Mouse (Mus musculus): ENCODE data around the gene Uvrag.
A peak's percentile ranks its signal among the peaks of the same experiment; 100 is the strongest.
"Not testable (repeated sequence)": the region's sequence is repeated elsewhere in the genome, so short reads cannot be mapped to it uniquely, and the experiment has no call there.

The Uvrag gene

DNA sequence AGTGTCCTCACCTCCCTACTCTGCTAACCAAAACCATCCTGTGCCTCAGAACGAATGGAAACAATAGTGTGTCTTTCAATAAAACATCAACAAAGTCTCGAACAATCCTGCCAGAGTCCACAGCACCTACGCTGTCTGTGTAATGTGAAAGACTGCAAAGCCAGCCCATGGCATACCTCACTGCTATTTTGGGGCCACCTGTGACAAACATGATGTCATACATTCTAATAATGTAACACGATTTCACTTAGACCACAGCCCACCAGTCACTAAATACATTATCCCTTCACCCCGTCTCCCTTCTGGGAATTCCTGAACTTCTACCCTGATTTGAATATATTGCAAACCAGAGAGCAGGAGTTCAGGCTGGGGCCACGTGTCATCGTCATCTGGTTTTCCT lies 173.3 kb downstream of the Uvrag start:
- DNase-seq, result no peak

DNA sequence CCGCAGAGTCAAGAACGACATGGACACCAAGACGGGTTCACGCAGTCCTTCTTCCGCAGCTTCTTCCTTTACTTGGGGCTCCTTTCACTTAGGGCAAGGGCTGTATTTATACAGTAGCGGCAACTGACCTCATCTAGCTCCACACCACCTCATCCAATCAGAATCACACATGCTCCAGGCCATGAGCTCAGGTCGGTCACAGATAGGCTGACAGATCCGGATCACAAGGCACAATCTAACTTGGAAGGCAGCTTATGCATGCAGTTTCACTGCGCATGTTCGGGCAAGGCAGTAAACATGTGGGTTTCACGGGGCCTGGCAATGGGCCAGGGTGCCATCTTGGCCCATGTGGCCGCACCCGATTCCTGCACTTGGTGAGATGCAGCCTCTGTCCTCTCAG lies 177.4 kb downstream of the Uvrag start:
- not testable (repeated sequence) for DNase-seq

DNA sequence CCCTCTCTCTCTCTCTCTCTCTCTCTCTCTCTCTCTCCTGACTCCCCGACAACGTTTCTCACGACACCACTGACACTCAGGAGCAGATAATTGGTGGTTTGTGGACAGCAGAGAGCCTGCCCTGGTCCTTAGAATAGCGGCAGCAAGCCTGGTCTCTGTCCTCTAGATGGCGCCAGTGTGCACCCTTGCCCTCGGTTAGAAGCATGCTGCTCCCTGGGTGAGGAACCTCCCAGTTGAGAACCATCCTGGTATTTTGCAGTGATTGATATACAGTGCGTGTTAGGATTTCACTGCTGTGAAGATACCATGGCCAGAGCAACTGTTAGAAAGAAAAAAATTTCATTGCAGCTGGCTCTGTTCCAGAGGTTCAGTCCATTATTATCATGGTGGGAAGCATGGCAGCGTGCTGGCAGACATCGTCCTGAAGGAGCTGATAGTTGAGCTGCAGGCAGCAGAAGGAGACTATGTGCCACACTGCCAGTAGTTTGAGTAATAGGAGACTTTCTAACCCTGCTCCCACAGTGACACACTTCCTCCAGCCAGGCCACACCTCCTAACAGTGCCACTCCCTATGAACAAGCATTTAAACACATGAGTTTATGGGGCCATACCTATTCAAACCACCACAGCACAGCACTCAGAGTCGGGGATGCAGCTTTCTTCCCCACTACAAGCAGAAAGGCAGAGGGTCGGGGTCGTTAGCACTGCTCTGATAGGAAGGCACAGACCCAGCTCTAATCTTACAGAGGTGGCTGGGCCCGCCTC lies 178.2 kb downstream of the Uvrag start:
- DNase-seq, result peak; percentile 78 to 85

DNA sequence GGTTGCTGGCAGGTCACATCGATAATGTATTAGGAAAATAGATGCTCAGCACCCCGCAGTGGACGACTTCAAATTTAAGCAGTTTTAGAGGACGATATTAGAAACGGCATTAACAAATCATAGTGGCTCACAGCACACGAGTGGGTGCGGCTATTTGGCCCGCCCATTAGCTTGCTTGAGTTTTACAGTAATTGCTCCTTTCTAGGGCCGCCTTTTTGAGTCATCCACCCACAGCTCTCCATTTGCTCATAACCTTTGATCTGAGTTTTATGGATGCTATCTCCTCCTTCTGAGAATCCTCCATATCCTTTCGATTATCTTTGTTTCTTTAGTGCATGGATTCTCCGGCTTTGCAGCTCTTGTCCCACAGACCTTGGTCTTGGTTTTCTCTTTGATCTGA lies 178.9 kb downstream of the Uvrag start:
- DNase-seq, result no peak

DNA sequence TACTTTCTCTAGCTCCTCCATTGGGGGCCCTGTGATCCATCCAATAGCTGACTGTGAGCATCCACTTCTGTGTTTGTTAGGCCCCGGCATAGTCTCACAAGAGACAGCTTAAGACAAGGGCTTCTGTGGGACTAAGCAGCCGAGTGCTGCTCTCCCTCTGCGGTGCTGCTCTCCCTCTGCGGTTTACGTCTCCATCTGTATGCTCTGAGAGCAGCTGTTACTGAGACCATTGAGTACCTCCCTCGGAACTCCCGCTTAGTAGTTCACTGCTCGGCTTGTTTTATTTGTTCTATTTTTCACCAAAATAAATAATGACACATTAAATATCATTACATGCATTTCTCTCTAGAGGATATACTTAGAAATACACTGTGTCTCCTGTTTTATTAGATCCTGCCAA lies 180.7 kb downstream of the Uvrag start:
- no peak for DNase-seq

DNA sequence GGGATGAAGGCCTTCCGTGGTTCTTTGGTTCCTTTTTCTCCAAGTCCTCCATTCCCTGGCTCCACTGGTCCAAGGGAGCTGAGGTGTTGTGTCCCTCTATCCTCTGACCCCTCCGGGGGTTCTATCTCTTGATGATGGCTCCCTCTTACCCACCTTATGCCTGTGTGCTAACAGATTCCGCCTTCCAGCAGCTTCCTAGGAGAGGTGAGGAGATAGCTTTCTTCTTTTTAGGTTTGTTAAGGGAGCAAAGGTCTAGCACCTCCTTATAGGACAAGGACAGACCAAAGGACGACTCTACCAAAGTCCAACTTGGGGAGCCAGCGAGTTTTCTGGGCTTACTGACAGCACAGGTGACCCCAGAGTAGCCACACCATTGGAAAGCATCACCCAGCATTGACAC lies 181.7 kb downstream of the Uvrag start:
- DNase-seq, result no peak

DNA sequence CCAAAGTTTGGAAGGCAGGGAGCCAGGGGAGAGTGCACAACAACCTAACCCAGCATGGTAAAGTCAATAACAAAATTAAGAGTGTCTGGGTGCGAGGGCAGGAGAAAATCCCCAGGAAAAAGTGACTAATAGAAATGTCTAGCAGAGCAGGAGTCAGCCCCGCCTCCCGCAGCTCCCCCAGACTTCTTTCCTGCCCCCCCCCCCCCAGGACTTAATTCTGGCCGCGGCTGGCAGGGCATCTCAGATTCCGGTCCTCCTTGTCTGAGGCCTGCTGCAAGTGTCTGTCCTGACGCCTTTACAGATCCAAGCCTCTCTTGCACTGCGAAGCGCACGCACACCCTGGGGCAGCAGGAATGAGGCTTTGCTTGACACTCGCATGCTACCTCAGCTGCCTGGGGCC lies 182.8 kb downstream of the Uvrag start:
- no peak for DNase-seq

DNA sequence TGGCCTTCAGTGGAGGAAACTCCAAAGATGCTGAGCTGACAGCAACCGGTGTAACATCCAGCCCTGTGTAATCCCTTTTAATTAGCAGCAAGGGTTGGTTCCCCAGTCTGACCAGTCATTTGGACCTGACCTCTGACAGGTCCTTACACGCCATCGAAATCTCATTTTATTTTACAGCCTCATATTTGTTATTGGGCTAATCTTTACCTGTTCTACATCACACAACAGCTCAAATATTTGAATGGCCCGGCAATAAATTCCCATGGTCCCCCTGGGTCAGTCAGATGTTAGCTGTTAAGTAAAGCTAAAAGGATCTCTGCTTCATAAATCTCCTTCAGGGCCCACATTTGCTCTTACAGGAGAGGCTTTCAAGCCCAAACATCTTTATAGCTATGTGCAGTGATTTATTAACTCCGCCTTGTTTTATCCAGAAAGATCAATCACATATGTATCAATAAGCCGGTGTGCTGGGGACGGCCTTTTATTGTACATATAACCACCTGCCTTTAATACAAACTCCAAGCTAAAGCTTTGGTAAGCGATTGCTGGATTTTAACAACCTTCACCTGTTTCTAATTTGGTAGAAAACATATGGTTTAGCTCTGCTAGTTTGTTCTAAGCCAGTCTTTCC lies 183.7 kb downstream of the Uvrag start:
- DNase-seq, result no peak

DNA sequence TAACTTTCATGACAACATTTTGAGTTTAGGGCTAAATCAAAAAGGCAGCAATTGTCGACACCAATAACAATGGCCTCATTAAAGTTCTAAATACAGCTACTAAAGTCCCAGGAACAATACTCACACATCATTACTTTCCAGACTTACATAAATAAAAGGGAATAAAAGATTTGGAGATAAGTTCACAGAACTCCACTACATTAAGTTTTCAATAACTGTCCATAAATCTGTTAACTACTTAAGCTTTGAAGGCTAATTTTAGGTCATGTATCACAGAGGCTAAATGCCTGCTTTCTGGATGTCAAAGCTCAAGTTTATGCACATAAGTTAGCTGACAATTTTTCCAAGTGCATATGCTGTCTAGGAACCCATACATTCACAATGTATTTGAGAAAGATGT lies 184.3 kb downstream of the Uvrag start:
- no peak for DNase-seq

DNA sequence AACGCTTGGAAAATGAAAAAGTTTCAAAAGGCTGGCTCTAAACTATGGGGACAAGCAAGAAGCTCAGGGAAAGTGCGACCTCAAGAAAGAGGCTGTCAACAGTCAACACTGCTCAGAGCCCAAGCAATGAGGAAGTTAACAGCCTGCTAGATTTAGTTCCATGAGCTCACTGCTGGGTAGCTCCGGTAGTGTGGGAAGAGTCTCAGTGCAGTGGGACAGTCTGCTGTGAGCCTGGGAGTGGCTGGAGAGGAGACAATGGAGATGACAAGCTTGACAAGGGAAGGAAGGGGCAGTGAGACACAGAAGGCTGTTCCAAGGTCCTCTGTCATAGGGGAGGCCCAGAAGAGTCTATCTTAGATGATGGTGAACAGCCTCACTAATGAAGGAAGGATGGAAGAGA lies 187.3 kb downstream of the Uvrag start:
- no peak for DNase-seq

DNA sequence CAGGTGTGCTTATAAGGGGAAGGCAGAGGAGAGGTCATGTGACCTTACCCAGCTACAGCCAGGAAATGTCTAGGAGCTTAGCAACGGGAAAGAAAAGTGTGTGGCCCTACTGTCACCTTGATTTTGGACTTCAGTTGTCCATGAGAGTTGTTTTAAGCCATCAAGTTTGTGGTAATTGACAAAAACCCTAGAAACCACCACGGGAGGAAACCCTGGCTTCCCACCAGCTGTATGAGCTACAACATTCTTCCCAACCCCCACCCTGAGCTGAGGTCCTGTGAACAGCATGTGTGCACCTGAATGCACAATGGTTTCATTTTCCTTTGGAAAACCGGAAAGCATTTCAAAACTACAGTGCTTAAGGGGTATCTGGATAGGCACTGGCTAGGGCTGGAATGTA lies 196.0 kb downstream of the Uvrag start:
- DNase-seq, result no peak

DNA sequence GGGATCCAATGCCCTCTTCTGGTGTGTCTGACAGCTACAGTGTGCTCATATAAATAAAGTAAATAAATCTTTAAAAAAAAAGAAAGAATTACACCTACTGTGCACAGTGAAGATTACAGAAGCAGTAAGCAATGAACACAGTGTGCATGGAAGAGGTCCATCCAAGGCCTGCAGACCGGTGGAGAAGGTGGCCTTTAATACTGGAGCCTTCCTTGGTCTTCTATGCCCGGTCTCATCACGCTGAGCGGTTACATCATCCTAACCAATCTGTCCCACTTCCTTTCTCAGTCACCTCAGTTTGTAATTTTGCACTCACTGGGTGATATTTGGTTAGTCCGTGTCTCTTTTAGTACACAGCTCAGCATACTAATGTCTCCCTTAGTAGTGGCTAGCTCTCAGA lies 197.3 kb downstream of the Uvrag start:
- no peak for DNase-seq

DNA sequence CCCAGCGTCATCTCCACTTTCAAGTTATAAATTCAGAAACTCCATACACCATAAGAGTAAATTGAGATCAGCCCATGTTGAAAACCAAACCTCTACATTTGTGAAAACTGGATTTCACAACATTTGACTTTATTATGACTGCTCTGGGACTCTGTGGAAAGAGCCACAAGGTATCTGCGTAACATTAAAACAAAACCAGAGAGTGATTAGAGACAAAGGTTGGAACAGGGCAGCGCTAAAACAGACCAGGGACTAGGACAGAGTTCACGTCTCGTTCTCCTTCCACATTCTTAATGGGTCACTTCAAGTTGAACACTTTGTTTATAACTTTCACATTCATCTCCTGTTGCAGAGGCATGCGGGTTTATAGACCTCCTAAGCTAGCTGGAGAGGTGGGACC lies 198.2 kb downstream of the Uvrag start:
- no peak for DNase-seq

DNA sequence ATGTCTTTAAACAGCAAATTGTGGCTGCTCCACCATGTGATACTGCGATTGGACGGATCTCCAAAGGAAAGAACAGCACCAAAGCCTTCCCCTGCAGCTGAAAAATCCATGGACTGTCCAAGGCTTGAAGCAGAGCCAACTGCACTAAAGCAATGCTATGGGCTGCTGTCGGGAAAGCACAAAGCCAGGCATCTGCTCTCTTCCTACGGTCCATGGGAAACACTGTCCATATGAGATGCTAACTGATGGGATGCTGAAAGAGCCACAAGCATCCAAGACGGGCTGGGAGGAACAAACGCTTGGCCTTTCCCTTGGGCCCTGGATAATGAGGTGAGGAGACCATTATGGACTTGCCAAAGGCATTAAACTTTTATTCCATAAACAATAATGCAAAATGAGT lies 201.7 kb downstream of the Uvrag start:
- DNase-seq, result no peak

DNA sequence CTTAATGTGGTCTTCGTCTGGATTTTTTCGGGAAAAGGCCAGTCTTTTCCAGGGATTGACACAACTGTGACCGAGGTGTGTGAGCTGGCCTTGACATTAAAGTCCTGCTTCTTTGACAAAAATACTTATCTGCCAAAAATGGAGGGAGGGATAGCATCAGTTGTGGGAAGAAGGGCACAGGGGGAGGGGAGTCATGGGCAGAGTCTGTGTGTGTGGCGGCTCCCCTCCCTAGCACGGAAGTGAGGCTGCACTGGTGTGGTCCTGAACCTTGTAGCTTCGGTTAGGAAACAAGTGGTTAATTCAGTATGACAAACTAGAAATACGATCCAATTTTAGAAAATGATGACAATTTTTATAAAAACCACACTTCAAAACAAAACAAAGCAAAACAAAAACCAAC lies 202.3 kb downstream of the Uvrag start:
- no peak for DNase-seq

DNA sequence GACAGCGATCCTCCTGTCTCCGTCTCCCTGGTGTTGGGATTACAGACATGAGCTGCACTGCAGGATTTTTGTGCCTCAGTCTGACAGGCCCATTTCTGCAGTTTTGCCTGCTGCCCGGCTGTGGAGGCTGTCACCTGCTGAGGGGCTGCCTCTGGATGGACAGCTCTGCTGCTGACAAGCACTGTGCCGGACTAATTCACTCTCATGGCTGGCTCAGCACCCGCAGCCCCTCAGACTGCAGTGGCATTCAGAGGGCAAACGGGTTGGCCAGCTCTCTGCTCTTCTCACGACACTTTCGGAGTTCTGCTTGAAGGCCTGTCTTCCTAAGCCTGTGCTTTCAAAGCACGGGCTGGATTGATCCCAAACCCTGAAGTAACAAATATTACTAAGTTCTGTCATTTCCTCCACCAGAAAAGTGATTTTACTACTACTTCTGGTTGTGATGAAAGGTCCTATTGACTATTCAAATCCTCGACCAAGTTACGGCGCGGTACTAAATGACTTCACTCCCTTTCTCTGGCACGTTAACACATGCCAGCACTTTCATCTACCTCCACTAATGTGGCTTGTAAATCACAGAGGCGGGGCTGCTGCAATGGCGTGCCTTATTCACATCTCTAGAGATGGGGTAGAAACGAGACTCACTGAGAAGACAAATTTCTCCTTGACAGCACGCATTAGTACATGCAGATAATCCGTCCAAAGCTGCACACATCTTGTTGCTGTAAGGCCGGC lies 203.7 kb downstream of the Uvrag start:
- DNase-seq, result no peak

DNA sequence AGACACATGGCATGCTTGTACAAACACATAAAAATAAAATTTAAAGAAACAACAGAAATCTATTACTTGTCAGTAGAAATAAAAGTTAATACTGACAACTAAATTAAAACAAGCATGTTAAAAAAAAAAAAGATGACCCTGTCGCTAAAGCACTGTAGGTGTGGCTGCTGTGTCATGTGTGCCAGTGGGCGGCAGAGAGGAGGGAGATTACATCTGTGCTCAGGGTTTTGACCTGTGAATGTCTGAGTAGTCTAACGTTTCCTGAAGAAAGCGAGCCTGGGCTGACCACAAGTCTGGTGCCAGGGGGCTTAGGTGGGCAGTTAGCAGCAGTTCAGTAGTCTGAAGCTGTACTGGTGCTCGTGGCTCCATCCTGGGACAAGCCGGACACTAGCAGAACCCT lies 205.2 kb downstream of the Uvrag start:
- DNase-seq, result no peak

DNA sequence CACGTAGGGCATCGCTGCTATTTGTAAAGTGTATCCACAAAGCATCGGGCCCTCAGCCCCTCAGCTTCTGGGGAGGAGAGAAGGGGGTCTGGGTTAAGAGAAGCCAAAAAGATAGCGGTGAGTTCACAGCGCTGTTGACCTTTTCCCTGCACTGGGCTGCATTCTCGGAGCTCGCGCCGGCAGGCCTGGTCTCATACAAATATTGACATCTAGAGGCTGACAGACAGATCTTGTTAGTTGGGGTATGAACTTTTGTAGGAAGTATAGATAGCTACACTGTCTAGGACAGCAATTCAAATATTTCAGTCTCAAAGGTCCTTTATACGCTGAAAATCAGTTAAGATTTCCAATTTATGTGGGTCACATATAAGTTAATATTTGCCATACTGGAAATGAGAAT lies 205.7 kb downstream of the Uvrag start:
- DNase-seq, result no peak

DNA sequence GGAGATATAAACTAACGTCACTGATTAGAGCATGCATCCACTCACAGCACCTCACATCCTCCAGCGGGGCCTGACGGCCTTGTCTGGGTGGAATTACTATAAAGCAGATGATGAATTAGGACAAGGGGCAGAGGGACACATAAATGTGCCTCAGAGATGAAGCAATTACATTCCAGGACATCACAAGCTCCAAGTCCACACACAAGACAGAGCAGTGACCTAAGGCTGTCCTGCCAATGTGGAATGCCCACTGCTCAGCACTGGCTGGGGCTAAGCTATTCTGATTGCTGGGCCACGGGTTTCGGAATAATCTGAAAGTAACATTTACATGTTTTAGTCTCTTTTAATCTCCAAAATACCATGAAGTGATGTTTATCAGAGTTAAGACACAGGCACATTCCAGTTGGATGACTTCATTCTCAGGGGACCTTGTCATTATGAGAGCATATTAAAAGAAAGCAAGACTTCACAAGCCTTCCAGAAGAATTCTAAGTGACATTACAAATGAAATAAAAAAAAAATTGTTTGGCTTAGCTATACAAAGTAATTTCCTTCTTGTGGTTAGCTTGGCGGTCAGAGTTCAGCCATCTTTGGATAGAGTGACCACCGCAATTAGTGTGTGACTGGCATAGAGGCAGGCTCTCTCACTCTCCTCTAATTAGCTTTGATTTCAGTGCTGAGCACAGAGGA lies 212.5 kb downstream of the Uvrag start:
- DNase-seq, result no peak

DNA sequence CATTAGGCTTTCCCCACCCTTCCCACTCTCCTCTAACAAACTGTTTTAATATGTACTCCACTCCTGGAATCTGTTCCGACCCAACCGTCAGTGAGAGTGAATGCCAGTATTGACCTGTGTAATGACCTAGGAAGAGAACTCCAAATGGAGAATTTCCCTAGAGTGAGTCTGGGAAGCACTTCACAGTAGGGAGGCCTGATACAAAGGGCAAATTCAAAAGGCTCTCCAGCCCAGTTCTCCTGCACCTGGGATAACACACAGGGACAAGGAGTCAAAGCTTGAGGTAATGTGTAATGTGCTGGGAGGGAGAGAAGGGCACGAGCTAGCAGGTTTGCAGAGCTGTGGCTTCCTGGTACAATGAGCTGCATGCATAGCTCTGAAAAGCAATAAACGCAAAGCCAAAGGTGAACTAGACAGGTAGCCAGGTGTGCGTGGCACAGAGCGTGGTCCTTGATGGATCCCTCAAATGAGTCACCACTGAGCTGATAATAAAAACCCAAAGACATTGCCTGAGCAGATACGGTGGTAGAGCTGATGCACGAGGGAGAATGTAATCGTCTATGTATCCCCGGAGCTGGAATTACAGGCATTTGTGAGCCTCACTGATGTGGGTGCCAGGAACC lies 213.9 kb downstream of the Uvrag start:
- DNase-seq, result no peak

DNA sequence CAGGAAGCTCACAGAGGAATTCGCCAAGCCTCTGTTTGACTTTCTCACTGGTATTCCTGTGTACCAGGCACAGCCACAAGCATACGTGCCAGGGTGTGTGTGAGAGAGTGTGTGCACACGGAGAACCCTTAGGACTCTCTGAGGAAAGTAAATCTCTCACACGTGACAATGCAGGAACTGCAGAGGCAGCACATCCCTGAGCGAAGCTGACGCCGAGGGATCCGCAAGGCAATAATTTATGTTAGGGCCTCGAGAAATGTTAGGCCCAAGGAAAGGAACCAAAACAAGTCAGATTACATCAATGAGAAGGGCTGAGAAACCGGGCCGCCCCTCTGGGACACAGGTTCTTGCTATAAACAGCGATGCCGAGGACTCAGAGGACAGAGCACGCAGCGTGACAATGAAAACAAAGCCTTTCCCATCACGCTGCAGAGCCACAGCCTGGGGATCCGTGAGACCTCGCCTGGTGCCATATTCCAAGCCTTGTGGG lies 216.5 kb downstream of the Uvrag start:
- no peak for DNase-seq

DNA sequence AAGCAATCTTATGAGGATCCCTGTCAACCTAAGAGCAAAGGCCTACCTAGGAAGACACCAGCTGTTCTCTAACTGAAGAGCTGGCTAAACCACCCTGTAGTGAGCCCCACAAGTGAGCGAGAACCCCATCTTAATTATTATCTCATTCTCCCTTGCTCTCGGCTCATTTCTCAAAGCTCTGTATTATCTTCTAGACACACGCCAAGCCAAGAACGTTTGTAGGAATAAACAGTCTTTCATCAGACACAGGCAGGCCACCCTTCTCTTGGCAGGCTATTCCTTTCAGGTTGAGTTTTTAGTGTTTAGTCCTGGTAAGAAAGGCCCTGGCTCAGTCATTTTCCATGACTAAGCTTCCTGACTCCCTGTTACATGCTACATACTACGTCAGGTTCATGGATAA lies 218.0 kb downstream of the Uvrag start:
- no peak for DNase-seq

DNA sequence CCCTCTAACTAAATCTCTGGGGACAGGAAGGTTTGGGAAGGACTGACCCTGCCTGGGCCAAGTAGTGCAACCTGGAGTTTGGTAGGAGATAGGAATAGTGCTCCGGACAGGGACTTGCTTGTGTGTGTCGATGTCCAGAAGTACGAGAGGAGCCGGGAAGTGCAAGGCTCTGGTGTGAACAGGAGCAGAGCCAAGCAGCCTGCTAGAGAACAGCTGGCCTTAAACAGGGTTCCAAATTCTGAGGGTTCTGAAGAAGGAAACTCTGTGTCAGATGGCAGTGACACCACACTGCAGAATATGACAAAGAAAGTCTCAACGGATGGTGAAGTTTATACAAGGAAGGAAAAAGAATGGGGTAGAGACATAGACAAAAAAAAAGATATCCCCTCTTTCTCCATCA lies 223.5 kb downstream of the Uvrag start:
- no peak for DNase-seq
